Mouse (Mus musculus) neutrophil, adult 83 days (primary cell): ENCODE results near the gene Dhdh. TPM values are rescaled to one million over a fixed set of nuclear protein-coding genes. Genes with fewer than 3 reads are reported as not detected.

Source experiments
- total RNA-seq, 2 experiments: library from RNA; stranded (reverse); gene quantifications; one replicate each; pipeline ENCODE4 v1.2.4; 2023

Gene Dhdh
- 1 to 10 TPM; 5.9 to 6.1 TPM for total RNA-seq

DNA sequence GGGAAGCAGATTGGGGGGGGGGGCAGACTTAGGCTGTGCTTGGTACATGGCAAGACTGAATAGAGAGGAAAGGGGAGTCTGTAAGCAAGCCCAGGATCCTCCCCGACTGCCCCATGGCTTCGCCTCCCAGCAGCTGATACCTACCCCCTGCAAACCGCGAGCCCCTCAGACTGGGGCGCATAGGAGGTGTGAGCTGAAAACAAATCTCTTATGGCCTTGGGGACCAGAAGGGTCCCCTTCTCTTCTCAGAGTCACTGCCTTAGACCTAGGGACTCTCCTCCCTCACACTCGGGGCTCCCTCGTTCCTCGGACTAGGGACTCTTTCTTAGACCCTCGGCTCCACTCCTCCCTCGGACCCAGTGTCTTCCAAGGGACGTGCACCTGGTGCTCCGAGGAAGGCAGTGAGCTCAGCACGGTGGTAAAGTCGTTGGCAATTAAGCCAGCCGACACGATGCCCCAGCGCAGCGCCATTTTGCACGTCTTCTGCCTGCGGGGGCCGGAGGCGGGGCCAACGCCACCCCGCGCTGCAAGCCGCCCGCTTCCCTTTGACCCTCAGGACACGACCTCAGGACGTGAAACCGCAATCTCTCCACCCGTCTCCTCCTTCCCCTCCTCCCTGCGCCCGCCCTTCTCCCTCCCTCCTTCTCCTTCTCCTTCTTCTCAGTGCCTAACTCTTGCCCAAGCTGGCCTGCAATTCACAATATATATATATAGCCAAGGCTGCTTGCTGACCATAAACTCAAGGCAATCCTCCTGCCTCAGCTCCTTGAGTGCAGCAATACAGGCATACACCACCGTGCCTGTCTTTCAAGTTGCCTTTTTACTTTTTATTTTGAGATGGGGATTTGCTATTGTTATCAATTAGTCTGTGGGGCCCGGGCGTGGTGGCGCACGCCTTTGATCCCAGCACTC, at the start of gene Dhdh:
TSS of gene Dhdh (minus strand) at position 513 of the 912 bp plus-strand sequence.

DNA sequence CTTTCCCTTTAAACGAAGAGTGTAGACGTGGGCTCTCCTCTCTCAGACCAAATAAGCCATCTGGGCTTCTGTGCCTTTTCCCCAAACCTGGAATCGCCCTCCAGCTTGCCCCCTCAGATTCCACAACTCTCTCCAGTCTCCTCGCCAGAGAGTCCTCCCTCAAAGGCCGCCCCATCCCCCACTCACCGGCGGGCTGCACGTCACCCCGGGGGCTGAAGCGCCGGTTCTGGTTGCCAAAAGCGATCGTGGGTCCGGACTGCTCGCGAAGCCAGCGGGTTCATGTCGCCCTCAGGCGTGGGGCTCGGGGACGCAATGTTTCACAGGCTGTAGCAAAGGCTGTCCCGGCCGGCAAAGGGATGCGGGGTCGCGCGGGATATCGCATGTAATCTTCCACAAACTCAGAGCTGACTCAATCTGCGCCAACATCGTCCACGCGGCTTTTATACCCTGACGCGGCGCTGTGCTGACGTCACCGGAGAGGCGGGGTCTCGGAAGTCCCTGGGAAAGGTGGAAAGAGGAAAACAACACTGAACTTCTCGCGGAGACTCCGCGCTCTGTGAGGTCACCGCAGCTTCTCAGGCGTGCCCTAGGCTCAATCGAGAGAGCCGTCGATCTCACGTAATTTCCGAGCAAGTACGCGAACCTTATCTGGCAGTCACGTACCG, 37.3 kb upstream of the Dhdh start, which contains the start of the genes Ppp1r15a and Plekha4:
TSS of gene Ppp1r15a (minus strand) at position 460 of the 665 bp plus-strand sequence.
TSS of gene Plekha4 (plus strand) at position 522 of the 665 bp plus-strand sequence.

DNA sequence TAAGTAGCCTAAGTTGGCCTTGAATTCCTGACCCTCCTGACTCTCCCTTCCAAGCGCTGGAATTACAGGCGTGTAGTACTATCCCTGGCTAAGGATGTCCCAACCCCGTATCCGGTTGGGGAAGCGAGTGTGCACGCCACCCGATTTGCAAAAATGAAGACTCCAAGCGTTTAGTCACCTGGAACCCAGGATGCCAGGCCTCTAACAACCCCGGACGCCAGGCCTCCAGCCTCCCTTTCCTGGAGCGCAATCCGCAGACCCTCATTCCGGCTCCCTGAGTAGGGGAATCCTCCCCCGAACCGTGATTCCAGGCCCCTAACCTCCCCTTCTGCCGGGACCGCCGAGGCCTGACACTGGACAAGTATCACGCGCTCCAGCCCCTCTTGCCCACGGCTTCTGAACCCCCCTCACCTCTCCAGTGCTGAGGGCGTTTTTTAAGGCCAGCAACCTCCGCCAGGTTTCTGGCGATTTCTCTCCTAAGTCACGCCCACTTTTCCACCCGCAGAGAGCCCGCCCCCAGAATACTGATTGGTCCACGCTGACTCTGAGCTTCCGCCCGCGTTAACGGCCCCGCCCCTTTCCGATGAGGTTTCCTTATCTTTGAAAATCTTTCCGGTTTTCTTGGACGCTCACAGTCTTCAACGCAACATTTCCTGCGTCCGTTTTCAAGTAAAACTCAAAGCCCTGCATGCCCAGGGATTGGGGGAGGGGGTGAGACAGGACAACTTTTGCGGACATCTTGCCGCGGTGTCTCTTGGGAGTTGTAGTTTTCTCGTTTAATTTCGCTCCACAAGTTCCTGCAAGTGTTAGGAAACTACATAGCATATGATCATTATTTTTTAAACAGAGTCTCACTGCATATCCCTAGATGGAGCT, 21.5 kb upstream of the Dhdh start, which contains the start of gene Nucb1:
TSS of gene Nucb1 (minus strand) at position 495 of the 876 bp plus-strand sequence.

DNA sequence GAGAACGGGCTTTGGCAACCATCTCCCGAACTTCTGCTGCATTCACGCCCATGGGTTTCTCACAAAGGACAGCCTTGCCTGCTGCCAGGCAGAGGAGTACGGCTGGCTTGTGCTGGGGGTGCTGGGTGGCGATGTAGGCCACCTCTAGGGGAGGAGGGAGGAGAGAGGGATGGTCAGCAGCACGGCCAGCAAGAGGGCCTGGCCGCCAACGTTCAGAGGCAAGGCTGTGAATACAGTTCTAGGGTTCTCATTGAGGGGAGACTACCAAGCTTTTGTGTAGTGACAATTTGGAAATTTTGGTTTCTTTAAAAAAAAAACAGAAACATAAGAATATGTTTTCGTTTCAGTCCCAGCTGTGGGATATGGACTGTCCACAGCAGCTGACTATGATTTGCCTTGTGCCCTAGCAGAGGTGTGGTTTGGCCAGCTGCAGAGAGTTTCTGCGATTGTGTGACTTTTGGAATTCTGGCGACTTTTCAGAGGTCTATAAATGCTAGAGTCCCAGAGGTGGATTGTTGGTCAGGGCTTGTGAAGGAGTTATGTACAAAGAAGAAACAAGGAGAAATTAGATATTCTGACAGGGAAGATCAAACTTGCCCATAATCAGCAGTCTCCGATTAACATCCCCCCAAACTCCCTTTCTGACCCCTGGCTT, 1.7 kb downstream of the Dhdh start, which contains the start of gene Gm45808:
TSS of gene Gm45808 (minus strand) at position 51 of the 655 bp plus-strand sequence.

DNA sequence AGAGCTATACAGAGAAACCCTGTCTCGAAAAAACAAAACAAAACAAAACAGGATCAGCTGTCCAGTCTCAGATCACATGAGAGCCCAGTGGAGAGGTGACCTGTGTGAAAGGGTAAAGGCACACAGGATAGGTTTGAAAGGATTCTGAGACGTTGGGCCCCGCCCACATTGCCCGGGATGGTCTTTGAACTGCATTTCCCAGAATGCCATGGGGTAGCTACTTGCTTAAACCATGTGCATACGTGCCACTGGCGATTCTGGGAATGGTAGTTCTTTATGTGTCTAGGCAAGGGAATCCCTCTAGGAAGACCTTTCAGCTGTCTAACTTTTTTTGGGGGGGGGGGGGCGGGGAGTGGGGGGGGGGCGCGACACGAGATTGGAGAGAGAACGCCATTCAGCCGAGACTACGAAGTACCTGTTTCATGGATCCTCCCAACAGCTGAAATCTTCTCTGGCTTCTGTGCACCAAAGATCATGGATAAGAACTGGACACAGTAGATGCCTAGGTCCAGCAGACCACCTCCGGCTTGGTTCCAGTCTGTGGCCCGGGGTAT, 7.2 kb downstream of the Dhdh start, which contains the start of gene Tulp2:
TSS of gene Tulp2 (plus strand) at position 504 of the 554 bp plus-strand sequence.

DNA sequence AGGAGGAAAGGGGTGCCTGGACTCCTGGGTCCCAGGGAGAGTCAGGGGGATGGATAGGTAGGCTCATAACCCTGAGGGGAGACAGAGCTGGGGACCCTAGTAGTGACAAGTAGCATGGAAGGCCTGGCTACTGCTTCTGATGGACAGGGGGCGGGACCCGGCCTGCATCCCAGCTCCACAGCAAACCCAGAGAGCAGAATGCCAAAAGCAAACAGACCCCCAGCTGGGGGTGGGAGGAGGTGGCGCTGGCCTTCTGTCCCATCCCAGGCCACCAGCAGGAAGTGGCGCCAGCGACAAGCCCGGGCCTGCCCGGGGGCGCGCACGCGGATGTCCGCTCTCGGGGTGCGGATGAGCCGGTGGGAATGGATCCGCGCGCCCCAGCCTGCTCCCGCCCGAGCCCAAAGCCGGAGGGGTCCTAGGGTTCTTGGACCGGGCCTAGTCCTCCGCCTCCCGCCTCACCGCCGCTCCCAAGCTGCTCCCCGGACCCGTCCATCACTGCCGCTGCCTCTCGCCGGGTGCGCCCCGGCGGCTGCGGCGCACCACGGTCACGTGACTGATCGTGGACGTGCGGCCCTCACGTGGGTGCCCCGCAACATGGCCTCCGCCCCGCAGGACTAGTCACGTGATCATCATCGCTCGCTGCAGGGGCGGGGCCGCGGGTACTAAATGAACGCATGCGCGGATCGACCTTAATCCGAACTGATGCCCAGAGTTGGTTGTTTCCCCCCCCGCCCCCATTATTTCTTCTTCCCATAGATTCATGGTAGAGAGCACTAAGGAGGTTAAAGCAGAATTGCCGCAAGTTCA, 22.1 kb downstream of the Dhdh start, which contains the start of gene Bax:
TSS of gene Bax (minus strand) at position 616 of the 807 bp plus-strand sequence.

DNA sequence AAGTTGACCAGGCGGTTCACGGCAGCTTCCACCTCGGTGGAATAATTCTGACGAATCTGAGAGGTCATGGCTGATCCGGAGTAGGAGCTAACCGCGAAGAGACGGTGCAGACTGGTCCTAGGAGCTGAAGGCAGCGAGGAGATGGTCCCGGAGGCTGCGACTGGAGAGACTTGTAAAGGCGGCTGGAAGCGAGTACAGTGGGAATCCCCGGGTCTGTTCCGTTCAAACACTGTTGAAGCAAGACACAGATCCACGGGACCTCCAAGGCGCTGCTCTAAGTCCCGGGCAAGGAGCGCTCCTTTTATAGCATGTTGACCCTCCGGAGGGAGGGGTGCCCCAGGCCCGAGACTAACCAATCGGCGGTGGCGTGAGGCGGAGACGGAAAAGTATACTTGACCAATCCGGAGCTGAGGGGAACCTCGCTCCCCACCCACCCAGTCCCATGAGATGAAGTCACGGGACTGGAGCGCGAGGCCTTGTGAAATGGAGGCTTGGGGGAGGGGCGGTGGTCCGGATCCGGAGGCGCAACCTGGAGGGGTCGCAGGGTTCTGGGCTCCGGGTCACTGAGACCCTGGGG, 29.0 kb downstream of the Dhdh start, which contains the start of gene Ftl1:
TSS of gene Ftl1 (minus strand) at position 321 of the 577 bp plus-strand sequence.

DNA sequence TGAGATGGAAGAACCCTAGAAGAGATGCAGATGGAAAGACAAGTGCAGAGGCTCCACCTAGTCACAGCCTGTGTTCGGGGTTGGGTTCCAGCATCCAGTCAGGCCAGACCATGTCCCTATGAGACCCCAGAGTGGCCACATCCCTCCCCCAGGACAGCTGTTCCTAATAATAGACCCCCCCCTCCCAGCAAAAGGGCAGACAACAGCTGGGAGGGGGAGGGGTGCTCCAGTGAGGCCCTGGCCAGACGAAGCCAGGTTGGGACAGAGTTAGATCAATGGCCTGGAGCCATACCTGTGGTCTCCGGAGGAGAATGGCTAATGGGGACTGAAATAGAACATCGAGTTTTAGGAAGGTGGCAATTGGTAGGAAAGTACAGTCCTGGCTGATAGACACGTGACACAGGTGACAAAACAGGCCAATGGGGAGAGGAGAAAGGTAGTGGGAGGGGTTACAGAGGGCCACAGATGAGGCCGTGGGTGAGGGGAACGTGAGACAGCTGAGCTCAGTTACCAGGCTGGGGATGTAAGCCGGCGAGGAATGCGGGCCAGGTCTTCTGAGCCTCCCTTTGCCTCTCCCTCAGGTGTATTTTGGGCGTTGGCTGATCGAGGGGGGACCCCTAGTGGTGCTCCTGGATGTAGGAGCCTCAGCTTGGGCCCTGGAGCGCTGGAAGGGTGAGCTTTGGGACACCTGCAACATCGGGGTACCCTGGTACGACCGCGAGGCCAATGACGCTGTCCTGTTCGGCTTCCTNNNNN, 50.9 kb downstream of the Dhdh start, which contains the start of gene Ruvbl2:
TSS of gene Ruvbl2 (minus strand) at position 576 of the 756 bp plus-strand sequence.

DNA sequence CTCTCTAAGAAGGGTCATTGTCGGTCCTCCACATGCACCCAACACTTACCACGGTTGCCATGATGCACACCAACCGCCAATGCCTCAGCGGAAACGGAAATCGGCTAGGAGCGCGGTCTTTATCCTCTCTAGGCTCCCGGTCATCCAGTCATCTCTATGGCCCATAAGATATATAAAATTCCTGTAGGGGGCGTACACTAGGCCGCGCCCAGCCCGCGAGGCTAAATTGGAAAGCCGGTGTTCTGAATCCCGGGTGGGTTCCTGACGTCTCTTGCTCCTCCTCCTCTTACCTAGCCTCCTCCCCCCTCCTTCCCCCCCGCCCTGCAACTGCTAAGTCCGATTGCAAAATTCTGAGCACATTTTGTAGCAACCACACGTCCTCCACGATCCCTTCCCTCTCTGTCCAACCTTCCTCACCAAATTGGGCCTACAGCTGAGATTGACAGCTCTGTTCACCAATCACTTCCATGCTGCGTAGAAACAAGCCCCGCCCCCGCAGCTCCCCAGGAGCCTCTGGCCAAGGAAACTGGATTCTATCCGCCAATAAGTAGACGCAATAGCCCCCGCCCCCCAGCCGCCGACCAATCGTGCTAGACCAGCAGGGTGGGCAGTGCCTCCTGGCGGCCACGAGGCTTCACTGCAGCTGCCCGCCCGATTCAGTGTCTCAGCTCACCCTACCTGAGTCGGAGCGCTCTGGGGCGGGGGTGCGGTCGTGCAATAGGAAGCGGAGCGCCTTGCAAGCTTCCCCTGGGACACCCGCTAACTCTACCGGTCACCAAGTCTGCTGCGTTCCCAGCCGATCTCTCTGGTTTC, 54.2 kb downstream of the Dhdh start, which contains the start of gene Gys1:
TSS of gene Gys1 (plus strand) at position 642 of the 813 bp plus-strand sequence.

Other genes with a start within 250 kb of the Dhdh start
- gene Cd37, start 249.7 kb downstream of the Dhdh start, total RNA-seq = 100 to 1,000 TPM; 297 to 345 TPM
- gene Slc6a16, start 247.7 kb downstream of the Dhdh start, total RNA-seq = under 1 TPM; 0.57 to 0.59 TPM
- under 1 TPM in 1 of 2 experiments, not detected in 1; 0.24 TPM for gene Slc6a21, start 211.3 kb downstream of the Dhdh start, total RNA-seq
- gene Trpm4, start 155.0 kb downstream of the Dhdh start, total RNA-seq = 1 to 10 TPM; 2.3 to 4.8 TPM
- gene Hrc, start 153.5 kb downstream of the Dhdh start, total RNA-seq = under 1 TPM in 1 of 2 experiments, not detected in 1; 0.68 TPM
- gene Ppfia3, start 121.8 kb downstream of the Dhdh start, total RNA-seq = under 1 TPM in 1 of 2 experiments, not detected in 1; 0.31 TPM
- under 1 TPM in 1 of 2 experiments, not detected in 1; 0.66 TPM for gene Lin7b, start 118.2 kb downstream of the Dhdh start, total RNA-seq
- gene Snrnp70, start 93.1 kb downstream of the Dhdh start, total RNA-seq = 100 to 1,000 TPM; 256 to 279 TPM
- gene Kcna7, start 83.2 kb downstream of the Dhdh start, total RNA-seq = not detected
- not detected for gene Ntf5, start 75.1 kb downstream of the Dhdh start, total RNA-seq
- gene Lhb, start 68.0 kb downstream of the Dhdh start, total RNA-seq = not detected
- 10 to 100 TPM; 58.1 to 59.5 TPM for gene Gys1, start 54.0 kb downstream of the Dhdh start, total RNA-seq
- 10 to 100 TPM; 39.6 to 42.2 TPM for gene Ruvbl2, start 50.7 kb downstream of the Dhdh start, total RNA-seq
- gene Ftl1, start 28.9 kb downstream of the Dhdh start, total RNA-seq = 1,000 to 10,000 TPM; 1,390 to 1,483 TPM
- gene Bax, start 21.9 kb downstream of the Dhdh start, total RNA-seq = 10 to 100 TPM; 42.0 to 45.1 TPM
- not detected for gene Tulp2, start 6.9 kb downstream of the Dhdh start, total RNA-seq
- 1 to 10 TPM; 1.2 to 2.5 TPM for gene Gm45808, start 2.0 kb downstream of the Dhdh start, total RNA-seq
- 100 to 1,000 TPM; 111 to 114 TPM for gene Nucb1, start 21.6 kb upstream of the Dhdh start, total RNA-seq
- 100 to 1,000 TPM; 253 to 370 TPM for gene Ppp1r15a, start 37.5 kb upstream of the Dhdh start, total RNA-seq
- gene Plekha4, start 37.5 kb upstream of the Dhdh start, total RNA-seq = under 1 TPM in 1 of 2 experiments, not detected in 1; 0.15 TPM
- not detected for gene Hsd17b14, start 66.1 kb upstream of the Dhdh start, total RNA-seq
- 10 to 100 TPM; 39.9 to 42.5 TPM for gene Bcat2, start 81.3 kb upstream of the Dhdh start, total RNA-seq
- not detected for gene Fgf21, start 126.7 kb upstream of the Dhdh start, total RNA-seq
- under 1 TPM in 1 of 2 experiments, not detected in 1; 0.22 TPM for gene Fut1, start 128.5 kb upstream of the Dhdh start, total RNA-seq
- gene Izumo1, start 133.0 kb upstream of the Dhdh start, total RNA-seq = not detected
- 1 to 10 TPM; 1.9 to 2.0 TPM for gene Rasip1, start 138.7 kb upstream of the Dhdh start, total RNA-seq
- under 1 TPM; 0.13 to 0.73 TPM for gene Mamstr, start 151.2 kb upstream of the Dhdh start, total RNA-seq
- not detected for gene Fut2, start 177.6 kb upstream of the Dhdh start, total RNA-seq
- gene Ntn5, start 195.2 kb upstream of the Dhdh start, total RNA-seq = not detected
- gene Sec1, start 205.6 kb upstream of the Dhdh start, total RNA-seq = under 1 TPM in 1 of 2 experiments, not detected in 1; 0.26 TPM
- not detected for gene Car11, start 211.0 kb upstream of the Dhdh start, total RNA-seq
- 1 to 10 TPM; 5.3 TPM for gene Dbp, start 216.3 kb upstream of the Dhdh start, total RNA-seq
- 100 to 1,000 TPM; 782 to 910 TPM for gene Rpl18, start 226.7 kb upstream of the Dhdh start, total RNA-seq
- gene Sphk2, start 229.2 kb upstream of the Dhdh start, total RNA-seq = 10 to 100 TPM; 39.2 to 41.2 TPM
- gene Fam83e, start 232.4 kb upstream of the Dhdh start, total RNA-seq = under 1 TPM; 0.55 to 0.64 TPM
- not detected for gene Spaca4, start 237.0 kb upstream of the Dhdh start, total RNA-seq